Mouse (Mus musculus) heart, adult 2 months (tissue): ENCODE data around the gene Gm20696.

Experiments
- CTCF ChIP-seq: fragments of 200-600 bp; IDR thresholded peaks from 2 replicates; pipeline ENCODE4 v1.8.1; 2022; ENCODE audit warnings: antibody characterized with exemption, mild to moderate bottlenecking, moderate library complexity
- EP300 ChIP-seq: fragments of 200-500 bp; IDR thresholded peaks from 2 replicates; pipeline ENCODE4 v1.6.1; 2011; ENCODE audit warnings: low read depth, low read length, control low read depth; ENCODE audit not compliant: insufficient read depth
- POLR2A ChIP-seq: fragments of 200-500 bp; IDR thresholded peaks from 2 replicates; pipeline ENCODE4 v1.6.1; 2011; ENCODE audit warnings: mild to moderate bottlenecking, low read depth, low read length, control low read depth; ENCODE audit not compliant: insufficient read depth

DNA sequence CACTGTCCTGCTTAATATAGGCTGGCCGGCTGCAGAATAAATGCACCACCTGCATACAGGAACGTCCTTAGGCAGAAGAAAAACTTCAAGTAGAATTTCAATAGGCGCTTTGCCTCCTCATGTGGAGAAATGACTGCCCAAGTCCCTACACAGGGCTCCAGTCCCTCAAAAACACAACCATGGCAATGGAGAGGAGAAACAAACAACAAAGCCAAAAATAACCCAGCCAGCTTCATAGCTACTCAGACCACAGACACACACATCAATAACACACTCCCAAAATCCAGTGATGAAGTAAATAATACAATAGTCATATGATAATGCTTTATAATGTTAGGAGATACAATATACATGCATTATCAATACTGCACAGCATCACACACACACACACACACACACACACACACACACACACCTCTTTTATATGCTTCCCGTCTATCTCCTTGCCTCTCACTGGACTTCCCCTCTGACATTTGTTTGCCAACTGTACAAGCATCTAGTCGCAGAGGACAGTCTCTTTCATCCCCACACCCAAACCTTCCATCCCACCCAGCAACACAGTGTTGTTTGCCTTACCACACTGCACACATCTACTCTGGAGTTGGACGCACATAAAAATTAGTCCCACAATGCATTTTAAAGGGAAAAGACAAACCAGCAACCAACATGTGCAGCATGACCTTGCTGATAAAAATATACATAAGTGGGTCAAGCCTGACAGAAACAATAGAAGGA, 306.7 kb downstream of the Gm20696 start:
- TF ChIP-seq CTCF: no peak
- TF ChIP-seq POLR2A: no peak
- TF ChIP-seq EP300: no peak
